Mouse (Mus musculus): ENCODE results near the gene Guca1b.
"Not testable (repeated sequence)": the region's sequence is repeated elsewhere in the genome, so short reads cannot be mapped to it uniquely, and the experiment has no call there.

The Guca1b gene

DNA sequence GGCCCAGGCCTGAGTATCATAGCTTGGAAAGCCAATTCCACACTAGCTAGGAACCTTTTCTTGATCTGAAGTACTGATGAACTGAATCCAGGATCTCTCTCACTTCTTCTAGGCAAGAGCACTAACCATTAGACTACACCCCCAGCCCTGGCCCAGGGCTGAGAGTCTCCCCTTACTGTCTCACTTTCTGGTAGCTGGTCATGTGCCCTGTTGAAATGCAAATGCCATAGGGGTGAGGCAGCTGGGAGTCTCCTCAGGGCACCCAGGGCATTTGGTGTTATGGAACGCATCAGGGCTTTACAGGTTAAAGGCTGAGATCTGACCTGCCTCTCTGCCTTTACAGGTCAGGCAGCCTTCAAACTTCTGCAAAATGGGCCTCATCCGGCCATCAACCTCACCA lies 35.0 kb downstream of the Guca1b start:
- DNase-seq: no peak

DNA sequence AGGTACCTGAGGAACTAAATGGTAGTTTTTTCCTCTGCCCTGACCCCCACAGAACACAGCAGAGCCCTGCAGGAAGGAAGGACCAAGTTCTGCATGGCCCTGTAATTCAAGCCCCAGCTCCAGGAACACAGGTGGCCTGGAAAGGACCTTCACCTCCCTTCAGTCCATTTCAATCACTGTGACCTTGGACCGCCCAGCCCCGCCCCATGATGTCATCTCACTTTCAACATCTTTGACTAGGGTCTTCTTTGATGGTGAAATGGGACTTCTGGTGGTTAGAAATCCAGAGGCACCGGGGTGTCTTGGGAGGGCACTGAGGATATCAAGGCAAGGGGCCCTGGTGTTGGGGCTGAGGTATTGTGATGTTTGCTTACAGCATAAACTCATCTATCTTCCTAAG lies 36.4 kb downstream of the Guca1b start:
- no peak for DNase-seq

DNA sequence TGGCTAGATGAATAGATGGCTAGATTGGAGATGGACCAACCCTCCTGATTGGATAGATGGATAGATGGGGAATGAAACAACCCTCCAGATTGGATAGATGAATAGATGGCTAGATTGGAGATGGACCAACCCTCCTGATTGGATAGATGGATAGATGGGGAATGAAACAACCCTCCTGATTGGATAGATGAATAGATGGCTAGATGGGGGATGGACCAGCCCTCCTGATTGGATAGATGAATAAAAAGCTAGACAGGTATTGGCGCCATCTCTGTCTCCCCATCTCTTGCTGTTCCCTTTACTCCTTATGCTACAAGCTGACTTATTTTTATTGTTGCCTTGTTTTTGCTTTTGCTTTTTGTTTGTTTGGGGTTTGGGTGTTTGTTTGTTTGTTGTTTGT lies 37.4 kb downstream of the Guca1b start:
- not testable (repeated sequence) for DNase-seq

DNA sequence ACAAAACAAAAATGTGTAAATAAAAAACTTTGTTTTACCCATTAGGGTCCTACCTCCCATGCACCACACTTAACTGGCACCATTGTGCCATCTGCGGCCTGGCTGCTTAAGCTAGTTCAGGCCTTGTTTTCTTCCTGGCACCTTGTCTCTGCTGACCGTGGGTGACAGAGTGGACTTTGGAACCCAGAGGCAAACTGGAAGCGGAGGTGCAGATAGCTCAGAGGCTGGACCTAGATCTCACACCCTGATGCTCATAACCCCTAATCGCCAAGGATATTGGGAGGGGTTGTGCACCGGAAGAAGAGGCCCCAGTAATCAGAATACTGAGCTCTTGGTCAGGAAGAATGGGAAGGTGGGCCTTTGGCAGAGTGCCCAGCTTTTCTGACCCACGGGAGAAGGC lies 39.0 kb downstream of the Guca1b start:
- no peak for DNase-seq

DNA sequence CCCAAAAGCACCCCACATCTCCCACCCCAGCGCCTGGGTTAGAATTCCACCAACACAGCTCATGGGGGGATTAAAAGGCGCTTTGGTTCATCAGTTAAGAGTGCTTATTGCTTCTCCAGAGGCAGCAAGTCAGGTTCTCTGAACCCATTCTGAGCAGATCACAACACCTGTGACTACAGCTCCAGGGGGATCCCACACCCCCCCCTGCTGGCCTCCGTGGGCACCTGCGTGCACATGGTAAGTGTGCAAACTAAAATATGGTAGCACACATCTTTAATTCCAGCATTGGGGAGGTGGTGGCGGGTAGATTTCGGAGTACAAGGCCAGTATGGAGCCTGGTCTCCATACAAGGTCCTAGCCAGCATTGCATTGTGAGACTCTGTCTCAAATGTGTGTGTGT lies 42.1 kb downstream of the Guca1b start:
- DNase-seq: no peak

DNA sequence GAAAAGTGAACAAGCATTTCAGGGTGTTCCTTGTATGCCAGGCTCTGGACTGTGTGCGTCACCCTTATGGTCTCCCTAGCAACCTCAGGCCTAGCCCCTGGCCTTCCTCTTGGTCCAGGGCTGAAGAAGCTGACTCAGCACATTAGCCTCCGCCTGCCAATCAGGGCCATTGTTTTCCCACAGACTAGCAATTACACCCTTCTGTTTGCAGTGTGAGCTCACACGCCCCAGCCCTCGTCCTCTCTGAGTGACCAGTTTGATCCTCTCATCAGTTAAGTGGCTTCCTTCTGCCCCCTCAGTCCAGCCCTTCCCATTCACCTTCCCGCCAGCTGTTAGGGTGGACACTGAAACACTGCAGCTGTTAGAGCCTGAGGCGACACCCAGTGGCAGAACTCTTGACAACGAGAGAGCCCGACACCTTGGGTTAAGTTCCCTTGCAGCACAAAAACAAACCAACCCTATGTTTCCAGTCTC lies 43.7 kb downstream of the Guca1b start:
- DNase-seq: no peak

DNA sequence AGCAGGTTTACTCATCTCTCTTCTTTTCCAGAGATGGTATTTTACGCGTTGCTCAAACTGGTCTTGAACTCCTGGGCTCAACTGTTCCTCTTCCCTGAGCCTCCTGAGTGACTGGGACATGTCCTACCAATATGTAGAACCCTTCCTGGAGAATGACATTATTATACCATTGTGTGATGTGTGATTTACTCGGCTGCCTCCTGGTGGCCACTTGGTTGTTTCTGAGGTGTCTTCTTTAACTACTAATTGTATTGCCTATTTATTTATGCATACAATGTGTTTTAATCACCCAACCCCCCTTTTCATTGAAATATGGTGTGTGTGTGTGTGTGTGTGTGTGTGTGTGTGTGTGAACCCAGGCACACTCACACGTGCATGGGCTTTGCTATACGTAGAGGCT lies 45.6 kb downstream of the Guca1b start:
- DNase-seq: no peak

DNA sequence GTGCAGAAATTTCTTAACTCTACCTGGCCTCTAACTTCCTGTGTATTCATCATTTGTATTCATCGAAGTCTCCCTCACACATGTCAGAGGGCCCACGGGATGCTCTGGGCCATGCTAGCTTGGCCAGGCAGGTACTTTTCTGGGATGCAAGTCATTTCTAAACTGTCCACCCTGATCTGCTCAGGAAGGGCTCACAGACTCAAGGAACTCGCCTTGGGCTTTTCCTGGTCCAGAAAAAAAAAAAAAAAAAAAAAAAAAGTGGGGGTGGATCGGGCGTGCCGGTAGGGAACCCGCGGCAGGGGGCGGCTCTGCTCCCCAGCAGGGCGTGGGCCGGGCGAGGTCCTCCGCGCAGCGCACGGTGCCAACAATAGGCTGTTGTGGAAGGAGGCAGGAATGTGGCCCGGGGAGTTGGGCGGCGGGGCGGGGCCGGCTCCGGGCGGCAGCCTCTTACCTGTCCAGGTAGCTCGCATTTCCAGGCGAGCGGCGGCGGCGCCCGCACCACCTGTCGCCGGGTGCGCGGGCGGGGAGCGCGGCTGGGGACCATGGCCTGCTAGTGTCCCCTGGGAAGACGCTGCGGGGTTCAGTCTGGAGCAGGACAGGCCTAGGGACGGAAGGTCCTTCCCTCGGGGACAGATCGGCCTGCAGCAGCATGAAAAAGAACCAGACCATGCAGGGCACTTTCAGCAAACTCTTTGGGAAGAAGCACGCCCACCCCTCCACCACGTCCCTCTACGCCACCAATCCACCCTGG lies 51.1 kb downstream of the Guca1b start, which contains the start of gene AI661453:
AI661453 (plus strand) TSS at position 460 of the 751 bp plus-strand sequence.
- DNase-seq: no peak

DNA sequence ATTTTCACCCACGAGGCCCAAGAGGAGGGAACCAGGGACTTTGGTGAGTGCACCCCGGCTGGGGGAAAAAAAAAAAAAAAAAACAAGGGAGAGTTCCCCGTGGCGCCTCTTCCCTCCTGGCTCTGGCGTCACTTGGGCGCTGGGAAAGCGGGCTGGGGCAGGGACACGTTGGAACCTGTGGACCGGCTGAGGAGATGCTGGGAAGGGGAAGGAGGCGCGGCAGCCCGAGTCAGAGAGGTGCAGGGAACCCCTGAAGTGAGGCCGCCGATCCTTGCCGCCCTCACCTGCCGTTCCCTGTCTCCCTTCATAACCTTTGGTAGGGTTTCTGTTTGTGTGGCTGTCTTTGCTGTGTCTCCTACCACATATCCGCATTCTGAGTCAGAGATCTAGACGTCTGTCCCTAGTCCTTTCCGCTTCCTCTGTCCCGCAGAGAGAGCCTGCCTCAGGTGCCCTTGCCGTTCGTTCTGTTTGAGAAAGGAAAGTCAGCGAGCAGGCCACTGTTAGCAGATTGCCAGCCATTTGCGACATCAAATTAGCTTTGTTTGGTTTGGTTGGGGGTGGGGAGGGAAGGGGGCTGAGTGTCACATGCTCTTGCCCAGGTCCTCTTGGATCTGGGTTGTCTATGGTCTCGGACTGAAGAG lies 51.8 kb downstream of the Guca1b start, which contains the start of gene 1700001C19Rik:
1700001C19Rik (minus strand) TSS at position 470 of the 641 bp plus-strand sequence.
- no peak for DNase-seq

DNA sequence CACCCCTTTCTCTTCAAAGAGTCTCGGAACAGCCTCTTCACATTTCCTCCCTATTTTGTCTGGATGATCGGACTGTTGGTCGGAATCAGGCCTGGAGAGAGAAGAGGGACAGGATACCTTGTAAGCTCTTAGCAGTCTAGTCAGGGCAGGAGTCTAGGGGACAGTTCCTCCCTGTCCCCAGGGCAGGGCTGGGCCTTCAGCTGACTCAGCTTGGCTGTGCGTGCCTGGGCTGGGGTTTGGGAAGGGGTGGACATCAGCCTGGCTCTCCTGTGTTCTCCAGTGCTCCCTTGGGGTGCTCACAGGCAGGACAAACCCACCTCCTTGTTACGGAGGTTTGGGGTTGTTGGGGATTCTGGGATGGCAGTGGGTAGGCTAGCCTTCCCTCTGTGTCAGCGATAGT lies 53.4 kb downstream of the Guca1b start:
- no peak for DNase-seq

DNA sequence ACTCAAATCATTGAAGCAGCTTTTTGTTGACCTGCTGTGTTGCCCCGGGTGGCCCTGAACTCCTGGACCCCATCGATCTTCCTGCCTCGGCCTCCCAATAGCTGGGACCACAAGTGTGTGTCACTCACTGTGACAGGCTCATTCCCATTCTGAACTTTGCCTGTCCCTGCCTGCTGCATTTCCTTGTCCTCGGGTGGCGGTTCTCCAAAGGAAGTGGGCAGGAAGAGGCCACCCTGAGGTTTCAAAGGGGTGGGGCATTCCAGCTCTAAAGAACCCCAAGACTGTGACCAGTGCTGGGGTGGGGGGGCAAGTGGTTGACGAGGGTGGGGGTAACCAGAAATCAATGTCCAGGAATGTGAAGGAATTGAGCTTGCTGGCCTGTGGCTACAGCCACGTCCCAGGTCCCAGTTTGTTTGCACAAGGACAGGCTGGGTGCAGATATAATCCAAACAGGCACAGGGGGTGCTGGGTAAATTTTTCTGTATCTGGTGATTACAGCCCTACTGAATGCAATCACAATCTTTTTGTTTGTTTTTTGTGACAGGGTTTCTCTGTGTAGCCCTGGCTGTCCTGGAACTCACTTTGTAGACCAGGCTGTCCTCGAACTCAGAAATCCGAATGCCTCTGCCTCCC lies 54.3 kb downstream of the Guca1b start:
- DNase-seq: no peak

DNA sequence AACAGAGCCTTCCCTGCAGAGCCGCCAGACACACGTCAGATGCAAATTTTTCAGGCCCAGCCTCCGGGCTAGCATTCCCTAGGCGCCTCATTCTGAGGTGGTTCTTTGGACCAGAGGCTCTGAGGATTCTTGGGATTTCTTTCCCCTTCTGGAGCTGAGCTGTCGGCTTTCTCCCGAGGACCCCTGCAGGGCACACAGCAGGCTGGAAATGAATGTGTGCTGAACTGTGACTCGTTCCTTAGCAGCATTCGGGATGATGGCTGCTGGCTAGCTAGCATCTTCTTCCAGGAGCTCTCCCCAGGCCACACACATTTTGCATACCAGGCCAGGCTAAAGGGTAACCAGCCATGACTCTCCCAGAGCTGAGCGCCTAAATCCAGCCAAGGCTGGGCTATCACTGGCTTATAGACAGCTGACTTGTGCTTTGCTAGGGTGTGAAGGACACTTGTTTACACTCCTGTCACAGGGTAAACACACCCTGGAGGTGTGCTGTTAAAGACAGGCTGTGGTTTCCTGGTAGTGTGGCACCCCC lies 55.2 kb downstream of the Guca1b start:
- no peak for DNase-seq

DNA sequence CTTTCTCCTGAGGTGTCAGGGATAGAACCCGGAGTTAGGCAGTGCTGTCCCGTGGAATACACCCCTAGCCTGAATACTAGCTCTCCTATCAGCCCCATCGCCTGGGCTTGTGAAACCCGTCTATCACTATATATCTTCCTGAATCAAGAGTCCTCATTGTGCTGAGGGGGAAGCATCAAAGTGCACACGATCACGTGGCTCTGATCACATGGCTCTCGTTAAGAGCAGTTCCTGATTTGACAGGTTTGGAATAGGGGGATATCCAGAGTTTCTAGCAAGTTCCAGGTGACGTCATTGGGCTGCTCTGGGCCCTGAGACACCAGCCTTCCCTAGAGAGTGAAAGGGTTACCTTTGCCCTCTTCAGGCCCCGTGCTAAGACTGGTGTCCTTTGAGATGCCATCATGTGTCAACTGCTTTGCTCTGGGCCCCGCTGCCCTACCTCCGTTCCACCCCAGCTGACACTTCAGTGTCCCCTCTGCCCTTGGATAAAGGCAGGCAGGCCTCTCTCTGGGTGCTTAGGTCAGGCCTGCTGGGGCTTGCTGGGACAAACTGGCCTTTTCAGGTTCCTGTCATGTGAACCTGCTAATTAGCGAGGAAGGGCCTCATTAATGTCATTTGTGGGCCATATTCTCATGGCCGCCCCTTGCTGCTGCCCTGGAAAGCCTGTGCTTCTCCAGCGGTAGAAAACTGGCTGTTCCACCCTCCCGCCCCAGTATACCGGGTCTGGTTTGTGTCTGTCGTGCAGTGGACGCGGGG lies 56.3 kb downstream of the Guca1b start:
- no peak for DNase-seq

DNA sequence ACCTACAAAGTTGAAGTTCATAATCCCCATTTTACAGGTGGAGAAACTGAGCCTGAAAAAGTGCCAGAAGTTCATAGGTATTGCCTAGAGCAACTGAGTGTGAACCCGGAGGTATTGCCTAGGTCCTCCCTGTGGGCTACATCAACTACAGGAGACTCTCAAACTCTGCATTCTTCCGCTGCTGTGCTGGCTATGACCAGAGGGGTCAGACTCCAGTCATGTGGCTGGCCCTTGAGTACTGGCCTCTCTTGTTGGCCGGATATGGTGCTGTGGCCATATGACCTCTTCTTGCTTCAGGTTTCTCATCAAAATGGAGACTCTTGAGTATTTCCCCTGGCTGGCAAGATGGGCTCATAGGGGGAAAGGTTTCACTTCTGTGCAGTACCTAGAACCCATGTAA lies 57.1 kb downstream of the Guca1b start:
- DNase-seq: no peak
